8 mouse cellular contexts compared by ENCODE assay signal in the genomic region with DNA sequence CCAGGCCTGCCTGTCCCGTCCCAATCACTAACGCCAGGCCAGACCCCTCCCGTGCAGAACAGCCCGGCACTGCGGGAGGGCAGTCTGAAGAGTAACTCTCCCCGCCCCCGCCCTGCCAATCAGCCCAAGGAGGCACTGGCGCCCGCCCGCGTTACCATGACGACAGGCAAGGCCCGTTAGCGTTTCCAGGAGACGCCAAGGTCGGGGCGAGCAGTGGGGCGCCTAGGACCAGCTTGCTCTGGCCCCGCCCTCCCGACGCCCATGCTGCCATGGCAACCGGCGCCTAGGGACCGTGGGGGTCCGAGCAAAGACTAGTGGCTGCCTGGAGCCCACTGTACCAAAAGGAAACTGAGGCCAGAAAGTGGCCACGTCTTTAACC. TPM values are rescaled to one million over a fixed set of nuclear protein-coding genes. Genes with fewer than 3 reads are reported as not detected.
A peak's percentile ranks its signal among the peaks of the same experiment; 100 is the strongest.
DNase-seq lines count a peak whose midpoint lies in the region; ATAC-seq lines count a peak whose summit lies in the region.

No protein-coding gene starts in this region.

- peak overlapping the region; percentile 23; the same call in 1 of the 2 replicates for H3K4me3 ChIP-seq in forebrain, embryonic 12.5 days (replicated peaks)
- H3K4me3 ChIP-seq in hindbrain, embryonic 10.5 days, result peak overlapping the region; percentile 45
- H3K4me3 ChIP-seq in lung, embryonic 16.5 days (ENCODE audit: low read length), result peak overlapping the region; percentile 17

- peak; percentile 50 for DNase-seq in T-cell, adult 2 months (ENCODE audit: low spot score)
- peak; percentile 83 for DNase-seq in c-Kit-positive CD71-positive TER-119-positive erythroid progenitor cells, embryonic 14.5 days (ENCODE audit: low spot score)
- peak; percentile 97 for DNase-seq in hindbrain, embryonic 10.5 days (ENCODE audit: low spot score)
- DNase-seq in layer of hippocampus, adult 8-10 months (ENCODE audit: low spot score in 2 of 2), result peak; percentile 80 to 81
- peak; percentile 64 for DNase-seq in thymus, postnatal 25 days

- 0 out of 2 replicates have a peak overlapping the region, but pooled peaks have one; percentile 17 for H3K9ac ChIP-seq in forebrain, embryonic 12.5 days
- H3K9ac ChIP-seq in lung, embryonic 16.5 days (ENCODE audit: low read length), result no peak overlapping the region

- H3K27ac ChIP-seq in forebrain, embryonic 12.5 days, result peak overlapping the region; percentile 94
- H3K27ac ChIP-seq in hindbrain, embryonic 10.5 days, result peak overlapping the region; percentile 87
- H3K27ac ChIP-seq in lung, embryonic 16.5 days (ENCODE audit: low read length), result peak overlapping the region; percentile 77

- no peaks in the 10 kb centered on the region for H3K9me3 ChIP-seq in forebrain, embryonic 12.5 days
- H3K9me3 ChIP-seq in hindbrain, embryonic 10.5 days, result peaks cover 10% of the 10 kb centered on the region
- no peaks in the 10 kb centered on the region for H3K9me3 ChIP-seq in lung, embryonic 16.5 days (ENCODE audit: control insufficient read depth, low read length)

- 1% methylated on average over 25 of the region's 26 CpGs for WGBS in forebrain, embryonic 12.5 days
- WGBS in hindbrain, embryonic 10.5 days, result under 1% methylated on average over 26 of the region's 26 CpGs
- WGBS in lung, embryonic 16.5 days, result 2% methylated on average over 23 of the region's 26 CpGs

- H3K4me1 ChIP-seq in forebrain, embryonic 12.5 days, result peaks cover 77% of the 10 kb centered on the region
- H3K4me1 ChIP-seq in hindbrain, embryonic 10.5 days (replicated peaks), result peaks cover 91% of the 10 kb centered on the region
- peaks cover 41% of the 10 kb centered on the region for H3K4me1 ChIP-seq in lung, embryonic 16.5 days (replicated peaks; ENCODE audit: control insufficient read depth, insufficient read depth, low read length)

- peak overlapping the region; percentile 53 for H3K4me2 ChIP-seq in forebrain, embryonic 12.5 days
- peak overlapping the region; percentile 52 for H3K4me2 ChIP-seq in lung, embryonic 16.5 days (ENCODE audit: low read depth, low read length)

- H3K36me3 ChIP-seq in forebrain, embryonic 12.5 days (replicated peaks), result peaks cover 21% of the 10 kb centered on the region
- peaks cover 45% of the 10 kb centered on the region for H3K36me3 ChIP-seq in hindbrain, embryonic 10.5 days
- peaks cover 11% of the 10 kb centered on the region for H3K36me3 ChIP-seq in lung, embryonic 16.5 days (ENCODE audit: control insufficient read depth, insufficient read depth, low read length)

- H3K27me3 ChIP-seq in forebrain, embryonic 12.5 days, result peaks cover 20% of the 10 kb centered on the region
- peaks cover 46% of the 10 kb centered on the region for H3K27me3 ChIP-seq in hindbrain, embryonic 10.5 days (ENCODE audit: insufficient read depth, poor library complexity, severe bottlenecking)
- H3K27me3 ChIP-seq in lung, embryonic 16.5 days (ENCODE audit: control insufficient read depth, insufficient read depth, low read depth, low read length), result no peaks in the 10 kb centered on the region

- ATAC-seq in forebrain, embryonic 12.5 days (ENCODE audit: low FRiP score), result peak; percentile 86
- peak; percentile 35 for ATAC-seq in lung, embryonic 16.5 days (ENCODE audit: low read depth)
- peak; percentile 63 for ATAC-seq in neutrophil, adult 5-6 weeks (ENCODE audit: extremely low read depth, insufficient number of reproducible peaks, low FRiP score, poor library complexity, severe bottlenecking)

RNA-seq across cellular contexts. Expression of a gene that starts 7.1 kb away (rescaled TPM):
- 101 and 107 TPM in 2 replicates for polyA plus RNA-seq in forebrain, embryonic 12.5 days (2016; fragmentation: Nextera tagmentation; extraction: Ambion mirVana)
- 158 and 159 TPM in 2 replicates for polyA plus RNA-seq in hindbrain, embryonic 10.5 days (2016; fragmentation: Nextera tagmentation; extraction: Ambion mirVana)
- 10 to 100 TPM; 42.8 to 55.9 (median 51.8) TPM for total RNA-seq in layer of hippocampus, adult 8-10 months (2022)
- polyA plus RNA-seq in lung, embryonic 16.5 days (2015; fragmentation: Nextera tagmentation; extraction: Ambion mirVana), result 118 and 121 TPM in 2 replicates
- total RNA-seq in neutrophil, adult 5-6 weeks (2017), result 51.3 and 51.4 TPM in 2 replicates

RNA-seq across cellular contexts. Expression of a gene that starts 7.4 kb away (rescaled TPM):
- polyA plus RNA-seq in forebrain, embryonic 12.5 days (2016; fragmentation: Nextera tagmentation; extraction: Ambion mirVana), result 97.4 and 106 TPM in 2 replicates
- polyA plus RNA-seq in hindbrain, embryonic 10.5 days (2016; fragmentation: Nextera tagmentation; extraction: Ambion mirVana), result 84.4 and 117 TPM in 2 replicates
- total RNA-seq in layer of hippocampus, adult 8-10 months (2022), result 100 to 1,000 TPM; 196 to 262 (median 224) TPM
- polyA plus RNA-seq in lung, embryonic 16.5 days (2015; fragmentation: Nextera tagmentation; extraction: Ambion mirVana), result 106 and 108 TPM in 2 replicates
- 31.3 and 45.8 TPM in 2 replicates for total RNA-seq in neutrophil, adult 5-6 weeks (2017)

RNA-seq across cellular contexts. Expression of a gene that starts 14.7 kb away (rescaled TPM):
- polyA plus RNA-seq in forebrain, embryonic 12.5 days (2016; fragmentation: Nextera tagmentation; extraction: Ambion mirVana), result 0.31 and 0.45 TPM in 2 replicates
- 1.1 and 1.6 TPM in 2 replicates for polyA plus RNA-seq in hindbrain, embryonic 10.5 days (2016; fragmentation: Nextera tagmentation; extraction: Ambion mirVana)
- total RNA-seq in layer of hippocampus, adult 8-10 months (2022), result 1 to 10 TPM in 2 of 4 experiments, under 1 TPM in 2; 0.24 to 1.6 (median 1.1) TPM
- polyA plus RNA-seq in lung, embryonic 16.5 days (2015; fragmentation: Nextera tagmentation; extraction: Ambion mirVana), result 2.0 and 3.2 TPM in 2 replicates
- total RNA-seq in neutrophil, adult 5-6 weeks (2017), result 54.1 and 63.7 TPM in 2 replicates

RNA-seq across cellular contexts. Expression of a gene that starts 31.0 kb away (rescaled TPM):
- 0.14 TPM in 1 of 2 replicates, not detected in the other for polyA plus RNA-seq in forebrain, embryonic 12.5 days (2016; fragmentation: Nextera tagmentation; extraction: Ambion mirVana)
- not detected in 2 replicates for polyA plus RNA-seq in hindbrain, embryonic 10.5 days (2016; fragmentation: Nextera tagmentation; extraction: Ambion mirVana)
- not detected for total RNA-seq in layer of hippocampus, adult 8-10 months (2022)
- polyA plus RNA-seq in lung, embryonic 16.5 days (2015; fragmentation: Nextera tagmentation; extraction: Ambion mirVana), result 0.45 and 0.60 TPM in 2 replicates
- total RNA-seq in neutrophil, adult 5-6 weeks (2017), result not detected in 2 replicates

RNA-seq across cellular contexts. Expression of a gene that starts 58.9 kb away (rescaled TPM):
- polyA plus RNA-seq in forebrain, embryonic 12.5 days (2016; fragmentation: Nextera tagmentation; extraction: Ambion mirVana), result 69.3 and 70.4 TPM in 2 replicates
- polyA plus RNA-seq in hindbrain, embryonic 10.5 days (2016; fragmentation: Nextera tagmentation; extraction: Ambion mirVana), result 87.4 and 141 TPM in 2 replicates
- total RNA-seq in layer of hippocampus, adult 8-10 months (2022), result 10 to 100 TPM; 19.8 to 34.7 (median 23.3) TPM
- polyA plus RNA-seq in lung, embryonic 16.5 days (2015; fragmentation: Nextera tagmentation; extraction: Ambion mirVana), result 43.6 and 46.7 TPM in 2 replicates
- 4.4 and 7.7 TPM in 2 replicates for total RNA-seq in neutrophil, adult 5-6 weeks (2017)

Comparison
In these comparisons a context has a peak if more than half of its experiments do, and no peak if none do; other contexts are left out.
1. Peak in every context shown above with its lines: DNase-seq, ATAC-seq, H3K4me3 ChIP-seq and H3K27ac ChIP-seq.
2. ATAC-seq: peak in every context shown above with its lines; median percentile 86 in forebrain, embryonic 12.5 days; 63 in neutrophil, adult 5-6 weeks; 35 in lung, embryonic 16.5 days.